Mouse (Mus musculus) A20 (cell line): ENCODE results near the gene Zfp317.
"Not testable (repeated sequence)": the region's sequence is repeated elsewhere in the genome, so short reads cannot be mapped to it uniquely, and the experiment has no call there.

Experiments used
- DNase-seq: peaks from one replicate; pipeline ENCODE4 v3.0.0-alpha.2; 2011; ENCODE audit warnings: low read depth, low spot score

Gene Zfp317

DNA sequence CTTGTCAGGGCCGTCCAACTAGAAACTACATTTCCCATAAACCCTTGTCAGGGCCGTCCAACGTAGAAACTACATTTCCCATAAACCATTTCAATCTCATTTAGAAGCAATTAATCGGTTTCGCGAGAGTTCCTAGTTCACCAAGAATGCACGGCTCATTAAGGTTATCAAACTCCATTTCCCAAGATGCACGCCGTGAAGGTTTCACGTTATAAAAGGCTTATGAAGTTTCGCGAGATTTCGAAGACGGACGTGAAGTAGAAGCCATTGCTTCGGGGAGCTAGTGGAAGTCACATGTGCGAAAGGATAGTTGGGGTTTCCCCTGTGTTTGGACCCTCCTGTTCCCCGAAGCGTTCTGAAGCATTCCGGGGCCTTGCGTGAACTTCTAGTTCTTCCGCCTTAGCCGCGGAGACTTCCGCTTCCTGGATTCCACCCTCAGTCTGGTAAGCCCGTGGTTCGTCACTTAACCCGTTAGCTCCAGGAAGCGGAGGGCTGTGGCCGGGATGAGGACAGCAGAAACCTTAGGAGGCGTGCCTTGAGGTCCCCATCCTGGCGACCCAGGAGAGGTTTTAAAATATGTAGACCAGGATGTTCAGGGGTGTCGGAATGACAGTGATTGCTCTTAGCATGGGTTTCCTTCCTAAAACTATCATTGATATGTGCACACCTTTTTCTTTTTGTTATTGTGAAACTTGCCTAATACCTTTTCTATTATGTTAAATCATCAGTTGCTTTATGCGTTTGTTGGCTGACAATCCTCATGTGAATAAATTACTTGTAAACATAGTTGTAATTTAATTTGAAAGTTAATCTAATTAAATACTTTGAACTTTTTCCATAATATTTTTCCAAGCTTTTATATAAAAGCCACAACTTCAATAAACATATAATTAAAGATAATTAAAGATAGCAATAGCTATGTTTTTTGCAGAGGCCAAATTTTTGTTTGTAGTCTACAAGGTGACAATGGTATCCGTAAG is at the start of gene Zfp317:
Zfp317 (plus strand) TSS at position 260 of the 980 bp plus-strand sequence.
- peak; percentile 97 for DNase-seq

DNA sequence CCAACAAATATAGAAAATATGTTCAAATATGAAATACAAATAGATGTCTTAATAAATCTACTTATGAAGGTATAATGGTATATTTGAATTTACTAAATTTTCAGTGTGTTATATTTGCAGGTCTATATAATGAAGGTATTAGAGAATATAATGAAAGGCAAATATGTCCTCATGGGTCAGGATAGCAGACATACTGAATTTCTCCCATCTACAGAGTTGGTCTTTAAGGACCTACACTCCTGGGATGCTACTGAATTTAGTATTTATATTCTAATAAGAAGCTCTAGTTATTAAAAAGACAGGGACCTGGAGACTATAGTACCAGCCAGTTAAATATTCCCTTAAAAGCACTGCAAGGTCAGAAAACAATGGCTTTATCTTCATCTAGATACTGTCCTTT is 39.6 kb upstream of the Zfp317 start, which contains the start of gene Olfr855:
Olfr855 (plus strand) TSS at position 301 of the 400 bp plus-strand sequence.
- DNase-seq, result no peak

DNA sequence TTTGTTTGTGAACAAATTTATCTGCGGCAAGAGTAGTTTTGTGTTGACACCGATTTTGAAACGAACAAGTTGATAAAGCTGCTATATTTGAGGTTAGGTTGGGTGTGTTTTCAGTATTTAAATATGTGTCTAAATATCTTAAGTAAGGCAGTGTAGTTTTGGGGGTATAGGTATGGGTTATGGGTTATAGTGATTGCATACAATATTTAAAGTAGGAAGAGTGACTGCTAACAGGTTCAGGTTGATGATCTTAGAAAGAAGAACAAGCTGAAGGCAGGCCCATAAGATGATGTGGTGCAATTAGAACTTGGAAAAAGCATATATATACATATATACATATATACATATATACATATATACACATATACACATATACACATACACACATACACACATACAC is 605 bp upstream of the Zfp317 start:
- DNase-seq, result no peak

DNA sequence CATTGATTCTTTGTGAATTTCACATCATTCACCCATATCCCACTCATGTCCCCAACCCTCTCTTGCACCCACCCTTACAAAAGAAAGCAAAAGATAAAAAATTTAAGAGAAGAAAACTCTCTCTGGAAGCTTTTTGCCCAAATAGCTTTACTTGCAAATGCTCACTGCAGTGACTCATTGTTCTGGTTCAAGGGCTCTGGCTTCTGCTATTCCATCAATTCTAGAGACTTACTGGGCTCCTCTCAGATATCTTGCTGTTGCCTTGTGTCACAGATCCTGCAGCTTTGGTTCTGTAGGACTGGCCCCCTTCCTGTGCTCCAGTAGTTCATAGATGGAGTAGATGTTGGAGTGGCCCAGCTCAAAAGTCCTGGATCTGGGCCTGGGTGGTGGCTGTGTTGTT is 7.7 kb downstream of the Zfp317 start:
- no peak for DNase-seq

DNA sequence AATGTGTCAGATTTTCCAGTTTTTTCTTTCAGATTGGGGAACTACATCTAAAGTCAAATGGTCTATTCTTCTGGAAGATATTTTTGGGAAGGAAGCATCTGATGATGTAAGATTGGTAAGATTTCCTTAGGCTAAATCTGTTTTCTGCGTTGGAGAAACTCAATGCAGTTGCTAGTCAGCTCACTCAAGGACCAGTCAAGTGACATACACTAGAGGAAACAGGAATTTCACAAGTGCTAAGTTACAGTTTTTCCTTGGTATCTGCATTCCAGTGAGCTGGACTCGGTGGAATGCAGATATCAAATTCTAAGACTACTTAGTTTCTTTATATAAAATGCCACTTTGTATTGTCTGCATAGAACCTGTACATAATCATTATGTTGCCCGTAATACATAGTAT is 23.3 kb downstream of the Zfp317 start:
- DNase-seq, result no peak

DNA sequence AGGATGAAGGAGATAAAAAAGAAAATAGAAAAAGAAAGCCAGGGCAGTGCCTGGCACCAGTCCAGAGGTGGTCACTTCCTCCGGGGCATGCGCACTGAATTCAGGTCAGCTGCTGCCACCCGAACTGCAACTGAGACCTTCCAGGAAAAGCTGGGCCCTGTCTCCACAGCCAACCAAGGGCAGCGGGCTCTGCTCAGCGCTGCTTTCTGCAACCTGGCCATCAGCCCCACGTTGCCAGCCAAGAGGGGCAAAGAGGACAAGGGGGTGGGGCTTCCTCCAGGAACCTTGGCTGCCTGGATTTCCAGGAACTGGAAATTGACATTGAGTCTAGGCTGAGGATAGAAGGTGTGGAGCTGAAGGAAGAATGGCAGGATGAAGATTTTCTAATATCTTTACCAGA is 68.4 kb downstream of the Zfp317 start:
- no peak for DNase-seq

DNA sequence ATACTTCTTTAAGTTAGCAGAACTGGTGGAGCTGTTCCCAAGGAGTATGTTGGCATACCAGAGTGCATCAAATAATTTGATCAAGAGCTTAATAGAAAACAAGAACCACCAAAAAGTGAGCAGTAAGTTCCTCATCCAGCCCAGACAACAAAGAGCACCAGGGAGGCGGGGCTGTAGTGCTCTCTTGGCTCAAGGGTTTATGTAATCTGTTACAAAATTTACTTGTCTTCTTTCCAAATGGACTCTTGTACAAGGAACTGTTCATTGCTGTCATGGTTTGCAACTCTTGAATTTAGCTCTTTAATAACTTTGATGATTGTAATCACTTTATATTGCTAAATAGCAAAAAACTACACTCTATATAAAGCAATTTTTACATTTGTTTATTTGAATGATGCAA is 69.5 kb downstream of the Zfp317 start:
- no peak for DNase-seq

DNA sequence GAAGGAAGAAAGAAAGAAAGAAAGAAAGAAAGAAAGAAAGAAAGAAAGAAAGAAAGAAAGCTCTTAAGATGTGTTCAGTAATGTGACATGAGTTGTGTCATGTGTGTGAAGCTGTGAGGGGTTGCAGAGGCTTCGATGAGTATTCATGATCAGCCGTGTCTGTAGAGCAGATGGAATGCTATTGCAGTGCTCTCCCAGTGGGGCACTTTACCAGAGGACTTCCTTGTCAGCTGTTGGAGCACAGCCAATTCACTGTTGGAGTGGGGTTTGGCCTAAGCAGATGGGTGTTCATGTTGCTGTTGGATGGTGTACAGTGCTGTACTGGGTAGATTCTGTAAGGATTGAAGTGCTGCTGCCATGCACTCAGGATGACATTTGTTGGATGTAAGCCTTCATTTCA is 70.5 kb downstream of the Zfp317 start:
- DNase-seq, result no peak

DNA sequence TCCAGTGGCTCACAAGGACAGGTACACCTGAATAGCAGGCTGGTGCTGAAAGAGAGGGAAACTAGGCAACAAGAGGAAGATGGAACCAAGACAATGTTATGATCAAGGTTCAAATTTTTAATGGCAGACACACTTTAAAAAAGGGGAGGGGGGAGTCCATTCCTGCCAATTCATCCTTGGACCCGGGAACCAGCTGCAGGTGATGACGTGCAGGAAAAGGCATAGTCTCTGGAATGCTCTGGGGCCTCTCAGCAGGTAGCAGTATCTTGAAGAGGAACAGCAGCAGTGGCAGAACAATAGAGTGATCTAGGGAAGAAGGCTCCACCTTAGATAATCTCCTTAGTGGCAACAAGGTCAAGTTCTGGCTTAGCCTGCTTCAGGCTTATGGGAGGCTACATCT is 72.4 kb downstream of the Zfp317 start:
- DNase-seq, result not testable (repeated sequence)

DNA sequence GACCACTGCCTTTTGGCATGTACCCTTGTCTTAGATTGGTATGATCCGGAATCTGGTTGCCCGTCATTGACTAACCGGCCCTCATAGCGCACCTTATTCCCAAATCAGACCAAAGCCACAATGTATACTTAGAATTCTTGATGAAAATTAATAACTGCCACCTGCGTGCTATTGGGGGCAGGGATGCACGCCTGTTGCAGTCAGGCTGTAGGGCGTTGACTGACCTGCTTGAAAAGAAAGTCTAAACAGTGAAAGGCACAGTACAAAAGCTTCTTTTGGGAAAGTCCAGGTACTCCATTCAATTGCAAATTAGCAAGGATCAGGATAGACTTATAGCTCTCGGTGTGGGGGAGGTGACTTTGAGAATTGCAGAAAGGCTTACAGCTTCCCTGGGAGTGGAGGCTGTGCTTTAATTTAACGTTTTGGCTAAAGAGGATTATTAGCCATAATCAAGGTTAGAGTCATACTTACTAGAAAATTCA is 73.0 kb downstream of the Zfp317 start:
- DNase-seq, result not testable (repeated sequence)
